Mouse (Mus musculus): ENCODE data around the gene Spatc1l.
A peak's percentile ranks its signal among the peaks of the same experiment; 100 is the strongest.

Spatc1l gene

GRCm38 (mm10) chr10:76561972-76562371 is at the start of gene Spatc1l:
TSS of gene Spatc1l (plus strand) at chr10:76562272.
- no peak for DNase-seq

- DNase-seq: peak; percentile 77
Measured at GRCm38 (mm10) chr10:76512965-76513583, 49.0 kb upstream of the Spatc1l start.

GRCm38 (mm10) chr10:76530922-76531321 is 31.1 kb upstream of the Spatc1l start:
- DNase-seq: no peak

- DNase-seq: peak; percentile 97
Measured at GRCm38 (mm10) chr10:76531375-76531774, 30.7 kb upstream of the Spatc1l start, which contains the start of gene Lss. TSS of gene Lss (plus strand) at chr10:76531588.

- no peak for DNase-seq
Measured at GRCm38 (mm10) chr10:76531828-76532227, 30.2 kb upstream of the Spatc1l start.

- DNase-seq: no peak
Measured at GRCm38 (mm10) chr10:76535526-76535925, 26.5 kb upstream of the Spatc1l start.

- peak; percentile 40 for DNase-seq
Measured at GRCm38 (mm10) chr10:76537619-76538018, 24.5 kb upstream of the Spatc1l start.

- no peak for DNase-seq
Measured at GRCm38 (mm10) chr10:76541336-76542085, 20.6 kb upstream of the Spatc1l start.

GRCm38 (mm10) chr10:76542636-76543375 is 19.3 kb upstream of the Spatc1l start:
- no peak for DNase-seq

GRCm38 (mm10) chr10:76546566-76546965 is 15.5 kb upstream of the Spatc1l start:
- DNase-seq: peak; percentile 56

GRCm38 (mm10) chr10:76548218-76548617 is 13.9 kb upstream of the Spatc1l start:
- DNase-seq: no peak

- no peak for DNase-seq
Measured at GRCm38 (mm10) chr10:76550458-76550857, 11.6 kb upstream of the Spatc1l start.

GRCm38 (mm10) chr10:76551556-76551955 is 10.5 kb upstream of the Spatc1l start:
- DNase-seq: no peak

GRCm38 (mm10) chr10:76554061-76554460 is 8.0 kb upstream of the Spatc1l start:
- no peak for DNase-seq

- no peak for DNase-seq
Measured at GRCm38 (mm10) chr10:76569996-76570685, 8.1 kb downstream of the Spatc1l start.

- DNase-seq: no peak
Measured at GRCm38 (mm10) chr10:76571070-76571469, 9.0 kb downstream of the Spatc1l start.

- DNase-seq: no peak
Measured at GRCm38 (mm10) chr10:76572151-76572550, 10.1 kb downstream of the Spatc1l start.

GRCm38 (mm10) chr10:76575374-76575773 is 13.3 kb downstream of the Spatc1l start, which contains the start of gene Ftcd:
TSS of gene Ftcd (plus strand) at chr10:76575648.
- DNase-seq: peak; percentile 40

GRCm38 (mm10) chr10:76576920-76577319 is 14.8 kb downstream of the Spatc1l start:
- no peak for DNase-seq

GRCm38 (mm10) chr10:76584138-76584537 is 22.1 kb downstream of the Spatc1l start:
- no peak for DNase-seq

GRCm38 (mm10) chr10:76586190-76586589 is 24.1 kb downstream of the Spatc1l start:
- DNase-seq: no peak

GRCm38 (mm10) chr10:76590197-76590596 is 28.1 kb downstream of the Spatc1l start:
- DNase-seq: no peak

- DNase-seq: no peak
Measured at GRCm38 (mm10) chr10:76596338-76596737, 34.3 kb downstream of the Spatc1l start.
